Mouse (Mus musculus) stomach, postnatal 0 days (tissue): ENCODE data around the gene Tex44.

Experiments used
- CTCF ChIP-seq: IDR thresholded peaks from 2 replicates; pipeline ENCODE4 v1.5.1; 2016; ENCODE audit warnings: antibody characterized with exemption, low read depth, mild to moderate bottlenecking, moderate library complexity
- EP300 ChIP-seq: optimal IDR thresholded peaks from 2 replicates; pipeline ENCODE3; 2016; ENCODE audit warnings: antibody characterized with exemption

GRCm38 (mm10) chr1:86459371-86459770 lies 33.2 kb downstream of the Tex44 start:
- TF ChIP-seq CTCF (no peak), EP300 (no peak)
